Mouse (Mus musculus) effector memory CD4-positive, alpha-beta T cell, adult 7 months (primary cell): Measurements from ENCODE around the gene Smarcc2. TPM values are rescaled to one million over a fixed set of nuclear protein-coding genes. Genes with fewer than 3 reads are reported as not detected.

Source experiments
- polyA plus RNA-seq: library from polyadenylated mRNA; unstranded; fragments of 100-300 nt; shearing (Covaris generic); gene quantifications from one replicate; pipeline ENCODE4 v1.2.1, GENCODE M21; 2017

Smarcc2 gene
- 79.3 TPM for polyA plus RNA-seq

DNA sequence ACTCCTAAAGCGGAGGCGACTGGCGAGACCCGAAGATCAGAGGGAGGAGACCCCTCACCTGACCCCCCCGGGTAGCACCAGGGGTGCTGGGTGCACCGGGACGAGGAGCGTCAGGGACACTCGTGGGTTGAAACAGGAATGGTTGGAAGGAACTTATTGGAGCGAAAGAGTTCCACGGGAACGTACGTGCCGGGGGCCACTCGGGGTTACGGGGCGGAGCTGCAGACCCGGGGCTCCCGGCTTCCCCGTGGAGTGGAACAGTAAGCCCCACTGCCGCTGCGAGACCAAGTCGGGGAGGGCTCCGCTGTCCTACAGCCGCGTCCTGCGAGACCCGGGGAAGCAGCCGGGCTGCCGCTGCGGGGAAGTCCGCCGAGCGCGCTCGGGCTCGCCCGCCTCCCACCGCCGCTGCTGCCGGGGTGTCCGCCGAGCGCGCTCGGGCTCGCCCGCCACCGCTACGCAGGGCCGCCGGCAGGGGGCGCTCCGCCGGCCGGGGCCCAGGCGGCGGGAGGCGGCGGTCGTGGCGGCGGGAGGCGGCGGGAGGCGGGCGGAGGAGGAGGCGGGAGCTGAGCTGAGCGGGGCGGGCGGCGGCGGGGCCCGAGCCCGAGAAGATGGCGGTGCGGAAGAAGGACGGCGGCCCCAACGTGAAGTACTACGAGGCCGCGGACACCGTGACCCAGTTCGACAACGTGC, at the start of gene Smarcc2:
Smarcc2 (plus strand) TSS at position 530 of the 690 bp plus-strand sequence.

DNA sequence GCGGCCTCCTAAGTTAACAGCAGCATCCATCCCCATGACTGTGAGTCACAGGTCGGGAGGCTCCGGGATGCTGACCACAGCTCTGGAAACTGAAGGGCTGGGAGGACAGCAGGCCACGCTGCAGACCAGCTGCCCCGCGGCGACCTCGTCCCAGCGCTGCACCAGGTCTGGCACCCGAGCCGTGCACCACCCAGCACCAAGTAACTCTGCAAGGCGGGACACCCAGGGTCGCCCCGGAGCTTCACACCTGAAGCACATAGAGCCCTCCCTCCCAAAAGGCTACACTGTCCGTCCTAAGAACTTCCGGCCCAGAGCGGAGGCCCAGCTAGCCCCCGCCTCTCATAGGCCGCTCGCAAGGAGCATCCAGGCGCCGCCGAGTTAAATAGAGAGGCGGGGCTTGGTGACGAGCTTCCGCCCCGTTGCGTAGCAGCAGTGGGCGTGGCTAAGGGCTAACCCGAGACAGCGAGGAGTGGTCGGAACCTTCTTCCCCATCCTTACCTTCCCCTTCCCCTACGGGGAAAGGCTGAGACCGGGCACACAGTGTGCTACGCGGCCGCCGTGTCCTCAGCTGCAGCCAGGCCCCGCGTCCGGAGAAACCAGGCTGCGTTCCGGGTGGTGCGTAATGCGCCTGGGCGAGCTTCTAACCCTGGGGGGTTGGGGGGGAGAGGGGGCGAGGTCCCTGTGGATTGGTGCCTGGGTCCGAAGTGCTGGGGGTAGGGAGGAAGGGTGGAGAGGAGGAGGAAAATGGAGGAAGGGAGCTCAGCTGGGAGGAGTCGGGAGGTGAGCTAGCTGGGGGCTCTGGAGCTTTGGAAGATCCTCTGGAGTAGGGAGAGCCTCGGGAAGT, 47.6 kb upstream of the Smarcc2 start, which contains the start of the genes Nabp2 and Rnf41:
Nabp2 (minus strand) TSS at position 282 of the 844 bp plus-strand sequence.
Rnf41 (plus strand) TSS at position 447 of the 844 bp plus-strand sequence.

DNA sequence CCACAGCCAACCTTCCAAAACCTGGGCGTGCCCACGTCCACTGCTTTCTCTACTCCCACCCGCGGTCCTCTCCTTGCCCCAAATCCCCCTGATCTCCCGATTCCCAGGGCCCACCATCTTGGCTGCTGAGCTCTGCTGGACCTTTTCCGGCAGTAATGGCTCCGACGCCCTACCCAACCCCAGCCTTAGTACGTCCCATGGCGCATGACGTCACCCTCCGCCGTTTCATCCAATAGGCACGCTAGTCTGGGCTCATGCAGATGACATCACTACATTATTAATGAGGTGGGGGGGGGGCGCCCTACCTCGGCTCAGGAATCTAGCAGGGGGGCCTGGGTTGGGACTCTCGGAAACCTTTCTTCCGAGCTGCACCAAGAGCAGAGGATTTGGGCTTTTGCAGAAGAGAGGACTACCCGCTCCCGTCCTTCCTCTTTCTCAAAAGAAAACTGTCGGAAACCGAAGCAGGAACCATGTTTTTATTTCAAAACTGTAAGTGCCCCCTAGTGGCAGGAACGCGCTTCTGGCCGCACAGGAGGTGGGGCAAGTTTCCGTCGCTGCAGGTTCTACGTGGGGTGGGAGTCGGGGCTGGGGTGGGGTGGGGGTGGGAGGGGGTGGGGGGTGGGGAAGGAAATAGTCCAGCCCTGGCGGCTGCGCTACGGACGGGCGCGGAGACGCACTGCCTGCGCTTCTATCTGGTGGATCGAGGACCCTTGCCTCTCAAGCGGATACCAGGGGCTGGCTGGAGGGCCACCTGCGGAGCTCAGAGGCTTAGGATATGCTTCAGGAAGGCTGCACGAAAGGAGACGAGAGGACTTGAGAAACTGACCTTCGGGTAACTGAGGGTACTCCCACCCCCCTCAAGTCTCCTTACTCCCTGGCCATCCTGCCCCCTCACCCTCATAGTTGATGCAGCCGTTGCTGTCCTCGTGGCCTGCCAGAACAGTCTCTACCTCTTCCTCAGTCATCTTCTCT, 34.9 kb downstream of the Smarcc2 start, which contains the start of gene Myl6:
Myl6 (minus strand) TSS at position 451 of the 972 bp plus-strand sequence.

DNA sequence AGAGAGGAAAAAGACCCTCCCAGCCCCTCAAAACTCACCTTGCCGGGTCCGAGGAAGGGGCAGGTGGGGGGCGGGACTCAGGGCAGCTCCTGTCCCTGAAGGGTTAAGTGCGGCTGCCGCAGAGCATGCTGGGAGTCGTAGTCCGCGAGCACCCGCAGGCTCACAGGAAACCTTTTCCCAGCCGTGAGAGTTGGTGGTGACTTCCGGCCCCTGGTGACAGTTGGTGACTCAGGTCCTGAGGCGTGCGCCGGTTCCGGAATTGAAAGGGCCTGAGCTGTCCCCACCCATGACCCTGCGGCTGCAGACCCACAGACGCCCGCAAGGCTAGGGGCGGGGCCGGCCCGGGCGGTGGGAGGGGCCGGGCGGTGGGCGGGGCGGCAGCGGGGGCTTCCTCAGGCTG, 39.5 kb downstream of the Smarcc2 start, which contains the start of gene Myl6b:
Myl6b (minus strand) TSS at position 96 of the 400 bp plus-strand sequence.

DNA sequence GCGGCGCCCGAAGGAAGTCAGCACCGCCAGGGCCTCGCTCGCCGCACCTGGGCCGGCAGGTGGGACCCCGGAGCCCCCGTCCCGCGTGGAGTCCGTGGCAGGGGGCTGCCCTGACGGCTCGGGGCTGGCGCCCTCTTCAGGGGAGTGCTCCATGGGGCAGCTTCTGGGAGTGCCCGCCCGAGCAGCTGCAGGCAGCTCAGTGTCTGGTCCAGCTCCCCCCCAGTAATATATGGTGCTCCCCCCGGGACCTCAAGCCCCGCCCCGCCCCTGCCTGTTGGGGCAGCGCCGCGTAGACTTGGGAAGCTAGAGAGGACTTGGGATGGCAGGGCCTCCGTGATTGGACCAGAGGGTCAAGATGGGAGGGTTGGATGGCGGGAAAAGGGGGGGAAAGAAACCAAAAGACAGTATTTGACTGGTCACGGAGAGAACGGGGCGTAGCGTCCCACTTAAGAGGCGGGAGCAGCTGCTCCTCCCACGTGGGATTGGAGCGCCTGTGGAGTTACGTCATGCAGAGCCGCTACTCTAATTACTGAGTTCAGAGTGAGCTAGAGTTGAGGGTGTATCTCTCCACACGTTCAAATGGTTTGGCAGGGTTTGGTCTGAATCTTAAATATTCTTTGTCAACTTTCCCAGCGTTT, 66.7 kb downstream of the Smarcc2 start, which contains the start of gene Esyt1:
Esyt1 (minus strand) TSS at position 201 of the 638 bp plus-strand sequence.

Other genes starting within 250 kb of the Smarcc2 start
- gene Spryd4, start 247.4 kb upstream of the Smarcc2 start, polyA plus RNA-seq: 14.4 TPM
- gene Mip, start 233.4 kb upstream of the Smarcc2 start, polyA plus RNA-seq: not detected
- gene Timeless, start 227.2 kb upstream of the Smarcc2 start, polyA plus RNA-seq: 11.1 TPM
- not detected for gene Apon, start 205.2 kb upstream of the Smarcc2 start, polyA plus RNA-seq
- 0.30 TPM for gene Apof, start 190.6 kb upstream of the Smarcc2 start, polyA plus RNA-seq
- 32.4 TPM for gene Stat2, start 188.7 kb upstream of the Smarcc2 start, polyA plus RNA-seq
- gene Il23a, start 160.5 kb upstream of the Smarcc2 start, polyA plus RNA-seq: 0.51 TPM
- gene Pan2, start 155.9 kb upstream of the Smarcc2 start, polyA plus RNA-seq: 35.2 TPM
- gene Cnpy2, start 136.8 kb upstream of the Smarcc2 start, polyA plus RNA-seq: 24.1 TPM
- gene Cs, start 121.5 kb upstream of the Smarcc2 start, polyA plus RNA-seq: 107 TPM
- gene Coq10a, start 90.3 kb upstream of the Smarcc2 start, polyA plus RNA-seq: 32.0 TPM
- gene Ankrd52, start 82.1 kb upstream of the Smarcc2 start, polyA plus RNA-seq: 3.4 TPM
- gene Slc39a5, start 58.0 kb upstream of the Smarcc2 start, polyA plus RNA-seq: 0.74 TPM
- 55.5 TPM for gene Nabp2, start 47.8 kb upstream of the Smarcc2 start, polyA plus RNA-seq
- gene Rnf41, start 47.6 kb upstream of the Smarcc2 start, polyA plus RNA-seq: 21.2 TPM
- 1,223 TPM for gene Myl6, start 34.9 kb downstream of the Smarcc2 start, polyA plus RNA-seq
- 2.7 TPM for gene Myl6b, start 39.4 kb downstream of the Smarcc2 start, polyA plus RNA-seq
- gene Esyt1, start 66.6 kb downstream of the Smarcc2 start, polyA plus RNA-seq: 300 TPM
- gene Zc3h10, start 88.5 kb downstream of the Smarcc2 start, polyA plus RNA-seq: 38.5 TPM
- 2,513 TPM for gene Rpl41, start 90.1 kb downstream of the Smarcc2 start, polyA plus RNA-seq
- 19.5 TPM for gene Pa2g4, start 106.7 kb downstream of the Smarcc2 start, polyA plus RNA-seq
- gene Erbb3, start 130.4 kb downstream of the Smarcc2 start, polyA plus RNA-seq: 1.8 TPM
- gene Rps26, start 167.5 kb downstream of the Smarcc2 start, polyA plus RNA-seq: 444 TPM
- gene Ikzf4, start 186.7 kb downstream of the Smarcc2 start, polyA plus RNA-seq: 1.2 TPM
- 3.7 TPM for gene Suox, start 214.8 kb downstream of the Smarcc2 start, polyA plus RNA-seq
- 21.6 TPM for gene Rab5b, start 237.0 kb downstream of the Smarcc2 start, polyA plus RNA-seq
- 2.7 TPM for gene Pmel, start 244.9 kb downstream of the Smarcc2 start, polyA plus RNA-seq
- gene Cdk2, start 245.8 kb downstream of the Smarcc2 start, polyA plus RNA-seq: 15.5 TPM